Mouse (Mus musculus): Measurements from ENCODE around the gene Ttc21a. TPM values are rescaled to one million over a fixed set of nuclear protein-coding genes. Genes with fewer than 3 reads are reported as not detected.
A peak's percentile ranks its signal among the peaks of the same experiment; 100 is the strongest.

Ttc21a gene
- total and polyA plus RNA-seq, 3 experiments, result 0.02 to 0.38 TPM; not detected in 1

- Histone ChIP-seq H3K4me3 (ENCODE audit: low read depth, low read length) (no peak overlapping the region), H3K27me3 (ENCODE audit: insufficient read depth, low read length) (peaks cover 7% of the 10 kb centered on the region; the same call in 1 of the 2 replicates), H3K36me3 (replicated peaks) (peaks cover 60% of the 10 kb centered on the region), H3K4me1 (ENCODE audit: insufficient read depth, low read depth, low read length) (peaks cover 11% of the 10 kb centered on the region), H3K9me3 (replicated peaks) (peaks cover 4% of the 10 kb centered on the region; the same call in 1 of the 2 replicates)
- peak; percentile 43; the same call in 1 of the 2 replicates for ATAC-seq (ENCODE audit: extremely low read depth, insufficient number of reproducible peaks, low FRiP score, poor library complexity, severe bottlenecking)
- TF ChIP-seq GATA1 (IDR thresholded peaks at IDR 0.05; ENCODE audit: borderline replicate concordance, low read length) (no peak), GATA2 (IDR thresholded peaks at IDR 0.05; ENCODE audit: borderline replicate concordance, low read depth, low read length) (no peak), CTCF (IDR thresholded peaks at IDR 0.05; ENCODE audit: low read depth, low read length) (peak; percentile 42)
- DNase-seq (ENCODE audit: low spot score), result no peak
These were observed 32.8 kb downstream of the Ttc21a start for GRCm38 (mm10) chr9:119970221-119970620.

- TF ChIP-seq TAL1 (conservative IDR thresholded peaks at IDR 0.05; ENCODE audit: low read depth, low read length) (no peak), GATA1 (IDR thresholded peaks at IDR 0.05; ENCODE audit: borderline replicate concordance, low read length) (no peak), GATA2 (IDR thresholded peaks at IDR 0.05; ENCODE audit: borderline replicate concordance, low read depth, low read length) (no peak), CTCF (IDR thresholded peaks at IDR 0.05; ENCODE audit: low read depth, low read length) (no peak), POLR2AphosphoS5 (IDR thresholded peaks at IDR 0.05; ENCODE audit: insufficient replicate concordance, low read depth, low read length) (no peak)
- DNase-seq (ENCODE audit: low spot score) (no peak), ATAC-seq (ENCODE audit: extremely low read depth, insufficient number of reproducible peaks, low FRiP score, poor library complexity, severe bottlenecking) (no peak)
- H3K9me3 ChIP-seq (replicated peaks), result peaks cover 4% of the 10 kb centered on the region; the same call in 1 of the 2 replicates
- H3K36me3 ChIP-seq (replicated peaks), result peaks cover 62% of the 10 kb centered on the region
- peaks cover 12% of the 10 kb centered on the region for H3K4me1 ChIP-seq (ENCODE audit: insufficient read depth, low read depth, low read length)
- no peak overlapping the region for H3K4me3 ChIP-seq (ENCODE audit: low read depth, low read length)
- peaks cover 7% of the 10 kb centered on the region; the same call in 1 of the 2 replicates for H3K27me3 ChIP-seq (ENCODE audit: insufficient read depth, low read length)
These were observed 33.6 kb downstream of the Ttc21a start for GRCm38 (mm10) chr9:119970763-119971656.

GRCm38 (mm10) chr9:119972166-119972565, 34.8 kb downstream of the Ttc21a start:
- Histone ChIP-seq H3K9me3 (replicated peaks) (peaks cover 4% of the 10 kb centered on the region; the same call in 1 of the 2 replicates), H3K4me3 (ENCODE audit: low read depth, low read length) (no peak overlapping the region), H3K27me3 (ENCODE audit: insufficient read depth, low read length) (peaks cover 2% of the 10 kb centered on the region; the same call in 1 of the 2 replicates), H3K4me1 (ENCODE audit: insufficient read depth, low read depth, low read length) (peaks cover 21% of the 10 kb centered on the region), H3K36me3 (replicated peaks) (peaks cover 62% of the 10 kb centered on the region)
- TF ChIP-seq TAL1 (conservative IDR thresholded peaks at IDR 0.05; ENCODE audit: low read depth, low read length) (no peak), POLR2AphosphoS5 (IDR thresholded peaks at IDR 0.05; ENCODE audit: insufficient replicate concordance, low read depth, low read length) (no peak), GATA2 (IDR thresholded peaks at IDR 0.05; ENCODE audit: borderline replicate concordance, low read depth, low read length) (no peak), CTCF (IDR thresholded peaks at IDR 0.05; ENCODE audit: low read depth, low read length) (no peak), GATA1 (IDR thresholded peaks at IDR 0.05; ENCODE audit: borderline replicate concordance, low read length) (no peak)
- no peak for ATAC-seq (ENCODE audit: extremely low read depth, insufficient number of reproducible peaks, low FRiP score, poor library complexity, severe bottlenecking)
- DNase-seq (ENCODE audit: low spot score), result no peak

- ATAC-seq (ENCODE audit: extremely low read depth, insufficient number of reproducible peaks, low FRiP score, poor library complexity, severe bottlenecking) (no peak), DNase-seq (ENCODE audit: low spot score) (no peak)
- Histone ChIP-seq H3K9me3 (replicated peaks) (peaks cover 4% of the 10 kb centered on the region; the same call in 1 of the 2 replicates), H3K27me3 (ENCODE audit: insufficient read depth, low read length) (peaks cover 2% of the 10 kb centered on the region; the same call in 1 of the 2 replicates), H3K36me3 (replicated peaks) (peaks cover 62% of the 10 kb centered on the region), H3K4me1 (ENCODE audit: insufficient read depth, low read depth, low read length) (peaks cover 26% of the 10 kb centered on the region), H3K4me3 (ENCODE audit: low read depth, low read length) (no peak overlapping the region)
- no peak for TF ChIP-seq GATA2 (IDR thresholded peaks at IDR 0.05; ENCODE audit: borderline replicate concordance, low read depth, low read length)
- TF ChIP-seq POLR2AphosphoS5 (IDR thresholded peaks at IDR 0.05; ENCODE audit: insufficient replicate concordance, low read depth, low read length), result no peak
- TF ChIP-seq CTCF (IDR thresholded peaks at IDR 0.05; ENCODE audit: low read depth, low read length), result no peak
- TF ChIP-seq GATA1 (IDR thresholded peaks at IDR 0.05; ENCODE audit: borderline replicate concordance, low read length), result no peak
These were observed 35.2 kb downstream of the Ttc21a start for GRCm38 (mm10) chr9:119972582-119972981.

GRCm38 (mm10) chr9:119973281-119973680, 35.9 kb downstream of the Ttc21a start:
- Histone ChIP-seq H3K27me3 (ENCODE audit: insufficient read depth, low read length) (no peaks in the 10 kb centered on the region), H3K4me1 (ENCODE audit: insufficient read depth, low read depth, low read length) (peaks cover 32% of the 10 kb centered on the region), H3K36me3 (replicated peaks) (peaks cover 62% of the 10 kb centered on the region), H3K4me3 (ENCODE audit: low read depth, low read length) (no peak overlapping the region), H3K9me3 (replicated peaks) (peaks cover 4% of the 10 kb centered on the region; the same call in 1 of the 2 replicates)
- no peak for DNase-seq (ENCODE audit: low spot score)
- TF ChIP-seq POLR2AphosphoS5 (IDR thresholded peaks at IDR 0.05; ENCODE audit: insufficient replicate concordance, low read depth, low read length), result no peak
- TF ChIP-seq TAL1 (conservative IDR thresholded peaks at IDR 0.05; ENCODE audit: low read depth, low read length), result no peak
- TF ChIP-seq GATA1 (IDR thresholded peaks at IDR 0.05; ENCODE audit: borderline replicate concordance, low read length), result no peak
- TF ChIP-seq CTCF (IDR thresholded peaks at IDR 0.05; ENCODE audit: low read depth, low read length), result no peak
- TF ChIP-seq GATA2 (IDR thresholded peaks at IDR 0.05; ENCODE audit: borderline replicate concordance, low read depth, low read length), result no peak
- no peak for ATAC-seq (ENCODE audit: extremely low read depth, insufficient number of reproducible peaks, low FRiP score, poor library complexity, severe bottlenecking)

- Histone ChIP-seq H3K27me3 (ENCODE audit: insufficient read depth, low read length) (no peaks in the 10 kb centered on the region), H3K4me3 (ENCODE audit: low read depth, low read length) (no peak overlapping the region), H3K36me3 (replicated peaks) (peaks cover 67% of the 10 kb centered on the region), H3K9me3 (replicated peaks) (peaks cover 4% of the 10 kb centered on the region; the same call in 1 of the 2 replicates), H3K4me1 (ENCODE audit: insufficient read depth, low read depth, low read length) (peaks cover 40% of the 10 kb centered on the region)
- TF ChIP-seq GATA2 (IDR thresholded peaks at IDR 0.05; ENCODE audit: borderline replicate concordance, low read depth, low read length), result no peak
- no peak for TF ChIP-seq TAL1 (conservative IDR thresholded peaks at IDR 0.05; ENCODE audit: low read depth, low read length)
- peak; percentile 56 for TF ChIP-seq CTCF (IDR thresholded peaks at IDR 0.05; ENCODE audit: low read depth, low read length)
- no peak for TF ChIP-seq POLR2AphosphoS5 (IDR thresholded peaks at IDR 0.05; ENCODE audit: insufficient replicate concordance, low read depth, low read length)
- TF ChIP-seq GATA1 (IDR thresholded peaks at IDR 0.05; ENCODE audit: borderline replicate concordance, low read length), result no peak
- no peak for DNase-seq (ENCODE audit: low spot score)
- ATAC-seq (ENCODE audit: extremely low read depth, insufficient number of reproducible peaks, low FRiP score, poor library complexity, severe bottlenecking), result no peak
These were observed 36.6 kb downstream of the Ttc21a start for GRCm38 (mm10) chr9:119973869-119974520.

All from G1E (cell line).